Mouse (Mus musculus) yolk sac, embryonic 10.5 days (tissue): ENCODE results near the gene Lgi2.
A peak's percentile ranks its signal among the peaks of the same experiment; 100 is the strongest.

Source experiments
- DNase-seq: peaks from one replicate; pipeline ENCODE4 v3.0.0-alpha.2; 2017; ENCODE audit warnings: low spot score

The Lgi2 gene

DNA sequence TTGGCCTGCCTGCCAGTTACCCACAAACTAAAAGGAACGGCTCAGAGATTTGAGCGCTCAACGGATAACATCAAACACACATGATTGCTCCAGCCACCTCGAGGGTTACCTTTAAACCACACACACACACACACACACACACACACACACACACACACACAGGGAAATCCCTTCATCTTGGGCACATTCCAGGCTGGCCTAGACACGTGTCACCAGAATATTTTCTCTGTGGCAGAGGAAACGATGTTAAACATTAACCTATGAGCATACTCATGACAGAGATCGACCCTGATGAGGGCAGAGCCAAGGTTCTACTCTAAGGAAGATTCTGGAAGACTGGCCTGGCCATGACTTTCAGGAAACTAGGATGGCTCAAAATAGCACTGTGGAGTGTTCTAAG is 29.2 kb downstream of the Lgi2 start:
- DNase-seq = peak; percentile 66

DNA sequence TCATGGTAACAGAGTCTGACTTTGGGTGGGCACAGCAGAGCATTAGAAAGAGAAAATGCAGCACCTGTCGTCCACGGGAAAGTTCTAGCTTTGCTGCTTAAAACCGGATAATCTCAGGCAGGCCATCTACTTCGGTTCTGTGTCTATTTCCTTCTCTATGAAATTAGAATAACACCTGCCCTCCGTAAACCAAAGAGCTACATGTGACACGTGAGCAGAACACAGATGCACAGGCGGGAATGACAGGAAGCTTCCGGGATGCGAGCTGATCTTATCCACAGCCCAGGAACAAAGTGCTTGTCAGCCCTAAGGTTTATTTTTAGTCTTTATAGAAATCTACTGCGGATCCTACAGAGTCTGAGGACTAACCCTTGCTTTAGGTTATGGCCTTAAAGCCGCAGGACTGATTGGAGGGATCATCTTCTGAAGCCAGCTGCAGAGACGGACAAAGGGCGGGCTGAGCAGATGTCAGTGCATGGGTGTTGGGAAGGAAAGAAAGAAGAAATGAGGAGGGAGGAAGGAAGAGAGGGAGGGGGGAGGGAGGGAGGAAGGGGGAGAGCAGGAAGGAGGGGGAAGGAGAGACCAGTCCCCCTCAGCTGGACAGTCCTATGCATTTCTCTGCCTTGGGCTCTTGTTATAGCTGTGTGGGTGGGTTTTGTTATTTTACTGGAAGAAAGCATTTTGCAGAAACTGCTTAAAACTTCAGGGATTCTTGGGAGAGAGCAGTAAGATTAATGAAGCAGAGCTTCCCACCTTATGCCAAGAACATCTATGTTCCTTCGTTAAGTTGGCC is 31.3 kb downstream of the Lgi2 start:
- no peak for DNase-seq

DNA sequence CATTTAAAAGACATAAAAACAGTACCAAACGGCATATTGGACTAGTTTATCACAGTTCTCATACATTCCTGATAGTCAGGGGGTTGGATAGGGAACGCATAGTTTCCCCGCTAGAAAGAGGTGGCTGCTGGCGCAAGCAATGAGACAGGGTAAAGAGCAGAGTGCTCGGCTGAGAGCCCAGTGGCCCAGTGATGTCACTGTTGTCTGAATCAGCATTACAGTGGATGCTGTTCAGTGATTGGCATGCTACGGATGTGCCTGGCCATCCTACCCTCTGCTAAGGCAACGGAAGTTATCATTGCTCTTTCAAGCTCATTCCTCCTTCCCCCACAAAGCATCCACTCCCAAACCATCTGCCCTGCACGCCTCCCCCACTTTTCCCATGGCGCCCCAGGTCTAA is 32.6 kb downstream of the Lgi2 start:
- DNase-seq = no peak

DNA sequence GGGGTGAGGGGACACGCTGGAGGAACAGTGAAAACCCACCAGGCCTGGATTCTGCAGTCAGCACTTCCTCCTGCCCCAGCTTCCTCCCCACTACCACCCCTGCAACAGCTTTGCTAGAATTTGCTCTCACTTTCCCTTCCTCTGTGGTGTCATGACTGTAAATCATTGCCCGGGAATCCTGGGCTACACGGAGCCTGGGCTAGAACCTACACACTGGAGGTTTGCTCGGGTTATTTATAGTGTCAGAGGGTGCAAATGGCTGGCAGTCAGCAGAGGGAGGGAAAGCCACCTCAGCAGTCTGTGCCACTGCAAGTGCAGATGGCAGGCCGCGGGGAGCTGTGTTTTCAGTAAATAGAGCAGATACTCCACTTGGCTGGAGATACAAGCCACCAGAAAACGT is 37.7 kb downstream of the Lgi2 start:
- DNase-seq = no peak

GRCm38 (mm10) chr5:52526324-52526986 is 39.8 kb downstream of the Lgi2 start:
- no peak for DNase-seq

GRCm38 (mm10) chr5:52524207-52524606 is 42.1 kb downstream of the Lgi2 start:
- DNase-seq = no peak

GRCm38 (mm10) chr5:52519921-52520320 is 46.3 kb downstream of the Lgi2 start:
- DNase-seq = no peak

- no peak for DNase-seq
These were observed 50.2 kb downstream of the Lgi2 start for GRCm38 (mm10) chr5:52516072-52516476.

- DNase-seq = peak; percentile 23
These were observed 50.8 kb downstream of the Lgi2 start for GRCm38 (mm10) chr5:52515246-52516021.

GRCm38 (mm10) chr5:52511089-52511488 is 55.2 kb downstream of the Lgi2 start:
- no peak for DNase-seq

GRCm38 (mm10) chr5:52509416-52509815 is 56.8 kb downstream of the Lgi2 start:
- no peak for DNase-seq

DNA sequence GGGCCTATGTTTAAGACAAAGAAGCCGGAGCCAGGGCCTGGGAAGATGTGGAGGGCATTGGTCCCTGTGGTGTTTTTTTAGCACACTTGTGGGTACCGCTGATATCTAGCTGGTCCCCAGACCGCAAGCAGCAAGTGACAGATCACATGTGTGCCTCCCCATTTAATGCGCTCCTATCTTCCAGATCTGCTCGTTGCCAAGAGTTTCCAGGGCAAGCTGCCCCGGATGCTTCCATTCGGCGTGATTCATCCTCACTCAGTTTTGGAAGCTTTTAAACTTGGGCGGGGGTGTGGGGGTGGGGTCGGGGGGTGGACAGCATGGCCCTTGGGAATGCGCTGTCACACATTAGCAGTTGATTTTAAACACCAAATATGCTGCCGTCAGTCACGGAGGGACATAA is 61.6 kb downstream of the Lgi2 start:
- no peak for DNase-seq

DNA sequence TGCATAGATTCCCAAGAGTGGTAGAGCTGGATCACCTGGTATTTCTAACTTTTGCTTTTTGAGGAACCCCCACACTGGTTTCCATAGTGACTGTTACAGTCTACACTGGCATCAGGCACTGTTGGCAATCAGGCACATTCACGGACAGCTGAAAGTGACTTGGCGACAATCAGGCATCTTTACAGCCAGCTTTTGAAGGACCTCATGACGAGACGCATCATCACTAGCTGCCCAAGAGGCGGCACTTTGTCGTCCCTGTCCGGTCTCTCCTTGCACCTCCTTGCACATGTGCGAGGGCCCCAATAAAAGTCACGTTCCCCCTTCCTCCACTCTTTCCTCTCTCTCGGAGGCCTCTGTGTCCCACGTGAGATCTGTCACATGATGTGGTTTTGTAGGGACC is 62.1 kb downstream of the Lgi2 start:
- DNase-seq = no peak

- DNase-seq = no peak
These were observed 70.6 kb downstream of the Lgi2 start for GRCm38 (mm10) chr5:52495671-52496070.

GRCm38 (mm10) chr5:52491496-52491895 is 74.8 kb downstream of the Lgi2 start:
- DNase-seq = no peak

GRCm38 (mm10) chr5:52487559-52488430 is 78.5 kb downstream of the Lgi2 start:
- no peak for DNase-seq
